Mouse (Mus musculus) neural tube, embryonic 11.5 days (tissue): ENCODE measurements around the gene Cpm. TPM values are rescaled to one million over a fixed set of nuclear protein-coding genes. Genes with fewer than 3 reads are reported as not detected.

Experiments
- ATAC-seq: fragments of 200-750 bp; cut with Nextera tagmentation; 2 replicates; pipeline ENCODE4 v1.8.0; 2017; ENCODE audit warnings: moderate number of reproducible peaks, mild to moderate bottlenecking, moderate TSS enrichment, moderate library complexity; ENCODE audit not compliant: insufficient read depth, low FRiP score, low TSS enrichment
- DNase-seq: peaks from one replicate; pipeline ENCODE4 v3.0.0-alpha.2; 2015; ENCODE audit warnings: low spot score
- H3K27ac ChIP-seq: fragments of 300-500 bp; sonication (generic); 2 replicates; pipeline ENCODE4 v1.5.1; 2014; ENCODE audit warnings: low read depth, mild to moderate bottlenecking, low read length
- H3K27me3 ChIP-seq: fragments of 300-500 bp; sonication (generic); 2 replicates; pipeline ENCODE4 v1.6.1; 2014; ENCODE audit warnings: mild to moderate bottlenecking, low read length, mixed read lengths; ENCODE audit not compliant: control insufficient read depth, insufficient read depth
- H3K36me3 ChIP-seq: fragments of 300-500 bp; sonication (generic); 2 replicates; pipeline ENCODE4 v1.6.1; 2014; ENCODE audit warnings: mild to moderate bottlenecking, low read length, moderate library complexity, mixed read lengths; ENCODE audit not compliant: control insufficient read depth, insufficient read depth
- H3K4me1 ChIP-seq: fragments of 300-500 bp; sonication (generic); 2 replicates; pipeline ENCODE4 v1.6.1; 2014; ENCODE audit warnings: low read length, mixed read lengths; ENCODE audit not compliant: control insufficient read depth, insufficient read depth
- H3K4me2 ChIP-seq: fragments of 300-500 bp; sonication (generic); 2 replicates; pipeline ENCODE4 v1.6.1; 2014; ENCODE audit warnings: low read depth, mild to moderate bottlenecking, moderate library complexity
- H3K4me3 ChIP-seq: fragments of 300-500 bp; sonication (generic); 2 replicates; pipeline ENCODE4 v1.5.1; 2014; ENCODE audit warnings: low read depth, low read length
- H3K9ac ChIP-seq: fragments of 300-500 bp; sonication (generic); 2 replicates; pipeline ENCODE4 v1.6.1; 2014; ENCODE audit warnings: mild to moderate bottlenecking, low read length
- H3K9me3 ChIP-seq: fragments of 300-500 bp; sonication (generic); 2 replicates; pipeline ENCODE4 v1.6.1; 2016; ENCODE audit warnings: low read length; ENCODE audit not compliant: control insufficient read depth
- WGBS: fragments of 180-500 bp; shearing (Covaris S2); extraction: QIAGEN DNeasy Blood & Tissue Kit; methylation state at CpG from one replicate; pipeline ENCODE4 v1.1.7; 2014; 5-methylcytosine and 5-hydroxymethylcytosine counted together
- polyA plus RNA-seq: library from polyadenylated mRNA; unstranded; fragments of >200 nt; fragmentation: Nextera tagmentation; extraction: Ambion mirVana; gene quantifications from 2 replicates; pipeline ENCODE4 v1.2.1, GENCODE M21; 2014

Cpm gene
- polyA plus RNA-seq, 1 experiment from 2014 or later: 21.1 TPM

GRCm38 (mm10) chr10:117655908-117656661, 26.8 kb downstream of the Cpm start:
- H3K27ac ChIP-seq: no peak overlapping the region
- H3K4me1 ChIP-seq: no peaks in the 10 kb centered on the region
- H3K9ac ChIP-seq: no peak overlapping the region
- WGBS: 71% methylated on average over 7 of the region's 7 CpGs
- no peak overlapping the region for H3K4me2 ChIP-seq
- no peaks in the 10 kb centered on the region for H3K27me3 ChIP-seq
- no peak overlapping the region for H3K4me3 ChIP-seq
- ATAC-seq (no peak), DNase-seq (no peak)
- no peaks in the 10 kb centered on the region for H3K36me3 ChIP-seq
- H3K9me3 ChIP-seq: no peaks in the 10 kb centered on the region

GRCm38 (mm10) chr10:117656662-117656962, 27.3 kb downstream of the Cpm start:
- H3K4me1 ChIP-seq: no peaks in the 10 kb centered on the region
- no peak overlapping the region for H3K9ac ChIP-seq
- H3K4me3 ChIP-seq: no peak overlapping the region
- H3K27me3 ChIP-seq: no peaks in the 10 kb centered on the region
- ATAC-seq (no peak), DNase-seq (no peak)
- H3K4me2 ChIP-seq: no peak overlapping the region
- H3K9me3 ChIP-seq: no peaks in the 10 kb centered on the region
- no peak overlapping the region for H3K27ac ChIP-seq
- no peaks in the 10 kb centered on the region for H3K36me3 ChIP-seq
- 93% methylated on average over 6 of the region's 6 CpGs for WGBS

DNA sequence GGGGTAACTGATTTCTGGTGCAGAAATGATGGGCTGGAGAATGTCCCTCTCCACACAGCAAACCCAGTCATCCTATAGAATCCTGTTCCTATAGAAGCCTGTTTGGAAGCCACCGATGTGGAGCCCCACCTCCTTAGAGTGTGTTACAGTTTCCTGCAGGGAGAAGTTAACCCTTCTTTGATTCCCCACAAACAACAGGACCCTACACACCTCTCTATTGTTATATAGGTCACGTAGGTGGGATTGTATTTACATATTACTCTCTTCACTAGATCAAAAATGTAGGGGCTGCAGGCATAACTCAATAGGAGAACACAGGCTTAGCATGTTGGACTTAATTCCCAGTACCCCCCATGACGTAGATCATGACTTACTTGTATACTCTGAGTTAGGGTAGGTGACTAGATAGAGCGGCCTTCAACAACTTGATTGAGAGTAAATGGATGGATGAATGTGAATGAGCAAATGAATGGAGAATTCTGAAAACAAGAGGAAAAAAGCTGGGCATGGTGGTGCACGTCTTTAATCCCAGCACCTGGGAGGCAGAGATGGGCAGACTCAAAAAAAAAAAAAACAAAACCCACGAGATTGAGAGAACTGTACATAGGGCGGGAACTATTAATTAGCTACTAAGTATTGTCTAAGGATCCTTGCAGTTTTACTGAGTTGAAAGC, 27.8 kb downstream of the Cpm start:
- Histone ChIP-seq H3K27ac (no peak overlapping the region), H3K4me3 (no peak overlapping the region), H3K9ac (no peak overlapping the region), H3K9me3 (no peaks in the 10 kb centered on the region), H3K4me1 (no peaks in the 10 kb centered on the region), H3K4me2 (no peak overlapping the region), H3K27me3 (no peaks in the 10 kb centered on the region), H3K36me3 (no peaks in the 10 kb centered on the region)
- no peak for DNase-seq
- WGBS: 86% methylated on average over 7 of the region's 7 CpGs
- no peak for ATAC-seq

DNA sequence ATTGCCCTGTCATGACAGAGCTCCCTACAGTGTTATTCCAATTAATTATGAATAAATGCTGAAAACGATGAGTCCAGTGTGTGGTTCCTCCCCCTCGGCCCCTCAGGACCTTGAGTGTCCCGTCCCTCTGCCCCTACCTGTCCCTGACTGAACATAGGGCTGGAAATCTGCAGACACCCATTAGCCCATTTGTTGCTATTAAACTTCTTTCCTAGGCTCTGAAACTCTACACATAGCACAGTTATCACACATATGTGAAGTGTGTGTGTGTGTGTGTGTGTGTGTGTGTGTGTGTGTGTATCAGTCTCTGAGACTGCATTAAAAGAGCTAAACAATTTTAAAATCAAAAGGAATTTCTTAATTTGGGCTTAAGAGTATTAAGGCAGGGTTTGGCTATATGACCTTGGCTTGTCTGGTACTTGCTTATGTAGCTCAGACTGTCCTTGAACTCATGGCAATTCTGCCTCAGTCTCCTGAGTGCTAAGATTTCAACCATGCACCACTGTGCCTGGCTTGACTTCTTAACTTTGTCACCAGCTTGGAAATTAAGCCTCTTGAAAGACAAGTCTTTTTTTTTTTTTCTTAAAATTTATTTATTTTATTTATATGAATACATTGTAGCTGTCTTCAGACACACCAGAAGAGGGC, 28.5 kb downstream of the Cpm start:
- no peaks in the 10 kb centered on the region for H3K27me3 ChIP-seq
- no peak overlapping the region for H3K4me3 ChIP-seq
- H3K4me2 ChIP-seq: no peak overlapping the region
- ATAC-seq (no peak), DNase-seq (no peak)
- no peaks in the 10 kb centered on the region for H3K9me3 ChIP-seq
- no peaks in the 10 kb centered on the region for H3K4me1 ChIP-seq
- WGBS: 92% methylated on average over 3 of the region's 3 CpGs
- no peaks in the 10 kb centered on the region for H3K36me3 ChIP-seq
- no peak overlapping the region for H3K27ac ChIP-seq
- no peak overlapping the region for H3K9ac ChIP-seq

- Histone ChIP-seq H3K9me3 (no peaks in the 10 kb centered on the region), H3K4me3 (no peak overlapping the region), H3K9ac (no peak overlapping the region), H3K27me3 (no peaks in the 10 kb centered on the region), H3K4me1 (no peaks in the 10 kb centered on the region), H3K4me2 (no peak overlapping the region), H3K36me3 (no peaks in the 10 kb centered on the region), H3K27ac (no peak overlapping the region)
- ATAC-seq: no peak
- 94% methylated on average over 14 of the region's 14 CpGs for WGBS
- DNase-seq: no peak
These were observed 29.5 kb downstream of the Cpm start for GRCm38 (mm10) chr10:117658522-117659429.

GRCm38 (mm10) chr10:117659430-117659813, 30.1 kb downstream of the Cpm start:
- no peaks in the 10 kb centered on the region for H3K36me3 ChIP-seq
- no peak overlapping the region for H3K4me3 ChIP-seq
- DNase-seq: no peak
- H3K9me3 ChIP-seq: no peaks in the 10 kb centered on the region
- no peak overlapping the region for H3K9ac ChIP-seq
- no peak overlapping the region for H3K27ac ChIP-seq
- H3K4me2 ChIP-seq: no peak overlapping the region
- ATAC-seq: no peak
- H3K27me3 ChIP-seq: no peaks in the 10 kb centered on the region
- no peaks in the 10 kb centered on the region for H3K4me1 ChIP-seq
- WGBS: 64% methylated on average over 11 of the region's 11 CpGs

DNA sequence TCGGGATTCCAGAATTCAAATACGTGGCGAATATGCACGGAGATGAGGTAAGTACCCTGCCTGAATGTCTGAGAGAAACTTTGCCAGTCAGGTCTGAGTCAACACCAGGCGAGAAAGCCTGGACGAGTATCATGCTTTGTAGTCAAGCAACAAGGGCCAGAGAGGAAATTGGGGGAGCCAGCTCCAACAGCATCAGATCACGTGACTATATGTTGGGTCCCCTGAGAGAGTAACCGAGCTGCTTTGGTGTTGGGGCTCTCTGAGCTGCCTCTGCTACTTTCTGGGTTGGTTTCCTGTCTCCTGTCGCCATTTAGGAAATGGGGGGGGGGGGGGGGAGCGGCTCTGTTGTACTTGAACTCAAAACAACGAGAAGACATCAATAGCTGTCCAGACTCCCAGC, 30.5 kb downstream of the Cpm start:
- no peak overlapping the region for H3K9ac ChIP-seq
- no peak overlapping the region for H3K4me2 ChIP-seq
- no peaks in the 10 kb centered on the region for H3K9me3 ChIP-seq
- DNase-seq: no peak
- no peak for ATAC-seq
- no peak overlapping the region for H3K4me3 ChIP-seq
- H3K27ac ChIP-seq: no peak overlapping the region
- no peaks in the 10 kb centered on the region for H3K4me1 ChIP-seq
- H3K36me3 ChIP-seq: no peaks in the 10 kb centered on the region
- H3K27me3 ChIP-seq: no peaks in the 10 kb centered on the region
- 57% methylated on average over 10 of the region's 11 CpGs for WGBS

- 82% methylated on average over 15 of the region's 15 CpGs for WGBS
- Histone ChIP-seq H3K4me1 (no peaks in the 10 kb centered on the region), H3K27ac (no peak overlapping the region), H3K4me3 (no peak overlapping the region), H3K27me3 (no peaks in the 10 kb centered on the region), H3K9me3 (no peaks in the 10 kb centered on the region), H3K4me2 (no peak overlapping the region), H3K36me3 (no peaks in the 10 kb centered on the region), H3K9ac (no peak overlapping the region)
- no peak for DNase-seq
- no peak for ATAC-seq
These were observed 33.2 kb downstream of the Cpm start for GRCm38 (mm10) chr10:117662316-117663055.
